Mouse (Mus musculus) bone marrow macrophage, adult 2 months (primary cell): ENCODE results near the gene Sh3pxd2a.

ENCODE experiments used
- CTCF ChIP-seq: IDR thresholded peaks from 2 replicates; pipeline ENCODE4 v1.5.1; 2012; ENCODE audit warnings: low read depth, mild to moderate bottlenecking, low read length, moderate library complexity
- POLR2A ChIP-seq: IDR thresholded peaks from 2 replicates; pipeline ENCODE4 v1.6.1; 2012; ENCODE audit warnings: mild to moderate bottlenecking, low read depth, low read length, borderline replicate concordance

DNA sequence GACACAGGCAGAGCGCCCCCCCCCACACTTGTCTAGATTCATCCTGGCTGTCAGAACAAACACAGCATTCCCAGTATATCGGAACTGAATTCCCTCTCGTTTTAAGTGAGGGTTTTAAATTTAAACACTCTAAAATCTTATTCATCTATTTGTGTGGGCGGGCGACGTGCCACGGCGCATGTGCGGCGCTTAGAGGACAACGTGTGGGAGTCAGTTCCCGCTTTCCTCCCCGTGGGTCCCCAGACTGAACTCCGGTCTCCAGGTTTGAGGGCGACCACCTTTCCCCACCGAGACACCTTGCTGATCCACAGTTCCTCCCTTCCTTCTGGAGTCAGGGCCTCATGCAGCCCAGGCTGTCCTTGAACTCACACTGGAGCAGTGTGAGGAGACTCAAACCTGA lies 104.2 kb downstream of the Sh3pxd2a start:
- TF ChIP-seq CTCF (no peak), POLR2A (no peak)
